8 mouse cellular contexts compared by ENCODE assay signal in the genomic region with DNA sequence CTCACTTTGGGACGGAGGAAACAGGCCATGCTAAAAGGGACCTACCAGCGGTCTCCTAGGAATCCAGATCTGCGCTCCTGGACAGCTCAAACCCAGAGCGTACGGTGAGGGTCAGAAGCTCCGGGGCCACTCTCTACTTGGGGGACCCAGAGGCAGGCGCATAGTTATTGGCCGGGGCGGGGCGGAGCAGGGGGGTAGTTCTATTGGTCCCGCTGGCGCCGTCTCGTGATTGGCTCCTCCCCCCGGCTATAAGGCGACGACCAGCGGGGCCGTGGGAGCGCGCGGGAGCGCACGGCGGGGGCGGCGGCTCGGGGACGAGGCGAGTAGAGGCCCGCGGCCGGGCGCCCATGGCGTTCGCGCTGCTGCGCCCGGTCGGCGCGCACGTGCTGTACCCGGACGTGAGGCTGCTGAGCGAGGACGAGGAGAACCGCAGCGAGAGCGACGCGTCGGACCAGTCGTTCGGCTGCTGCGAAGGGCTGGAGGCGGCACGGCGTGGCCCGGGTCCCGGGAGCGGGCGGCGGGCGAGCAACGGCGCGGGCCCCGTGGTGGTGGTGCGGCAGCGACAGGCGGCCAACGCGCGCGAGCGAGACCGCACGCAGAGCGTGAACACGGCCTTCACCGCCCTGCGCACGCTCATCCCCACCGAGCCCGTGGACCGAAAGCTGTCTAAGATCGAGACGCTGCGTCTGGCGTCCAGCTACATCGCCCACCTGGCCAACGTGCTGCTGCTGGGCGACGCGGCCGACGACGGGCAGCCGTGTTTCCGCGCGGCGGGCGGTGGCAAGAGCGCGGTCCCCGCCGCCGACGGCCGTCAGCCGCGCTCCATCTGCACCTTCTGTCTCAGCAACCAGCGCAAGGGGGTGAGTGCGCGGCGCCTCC. TPM values are rescaled to one million over a fixed set of nuclear protein-coding genes. Genes with fewer than 3 reads are reported as not detected.
A peak's percentile ranks its signal among the peaks of the same experiment; 100 is the strongest.
DNase-seq lines count a peak whose midpoint lies in the region; ATAC-seq and TF ChIP-seq lines count a peak whose summit lies in the region.

A gene (plus strand): TSS at position 283 of the 879 bp plus-strand sequence.

- ATAC-seq in forebrain, embryonic 11.5 days (replicated peaks; ENCODE audit: low FRiP score): peak; percentile 82
- peak; percentile 78 for ATAC-seq in heart, postnatal 0 days (ENCODE audit: insufficient read depth, low read depth)
- peak; percentile 69 for ATAC-seq in megakaryocyte progenitor cell, adult 5-6 weeks (replicated peaks; ENCODE audit: poor library complexity)

- H3K4me1 ChIP-seq in forebrain, embryonic 11.5 days (replicated peaks; ENCODE audit: control insufficient read depth, insufficient read depth, low read length): peaks cover 15% of the 10 kb centered on the region
- peaks cover 13% of the 10 kb centered on the region for H3K4me1 ChIP-seq in heart, postnatal 0 days (ENCODE audit: control insufficient read depth, insufficient read depth)
- H3K4me1 ChIP-seq in testis, adult 2 months (ENCODE audit: control insufficient read depth, insufficient read depth, low read length): peaks cover 21% of the 10 kb centered on the region

- TF ChIP-seq EP300 in heart, postnatal 0 days (IDR thresholded peaks at IDR 0.05; ENCODE audit: low read depth): no peak

- WGBS in forebrain, embryonic 11.5 days: under 1% methylated on average over 103 of the region's 118 CpGs
- WGBS in heart, postnatal 0 days: 1% methylated on average over 113 of the region's 118 CpGs

- peak within 1 kb of the TSS; percentile 88 for H3K4me2 ChIP-seq in forebrain, embryonic 11.5 days (ENCODE audit: low read depth, low read length, severe bottlenecking)
- H3K4me2 ChIP-seq in heart, postnatal 0 days (ENCODE audit: low read depth, low read length): peak within 1 kb of the TSS; percentile 69

- no peak for TF ChIP-seq CTCF in heart, postnatal 0 days (IDR thresholded peaks at IDR 0.05; ENCODE audit: low read depth)
- no peak for TF ChIP-seq CTCF in testis, adult 2 months (IDR thresholded peaks at IDR 0.05; ENCODE audit: control insufficient read depth, insufficient read depth, insufficient replicate concordance, low read depth, low read length)

- peaks cover 36% of the 10 kb centered on the region for H3K27me3 ChIP-seq in forebrain, embryonic 11.5 days (ENCODE audit: control insufficient read depth, insufficient read depth, low read length)
- H3K27me3 ChIP-seq in heart, postnatal 0 days (ENCODE audit: control insufficient read depth, insufficient read depth, low read length): peaks cover 64% of the 10 kb centered on the region
- H3K27me3 ChIP-seq in testis, adult 2 months (ENCODE audit: control insufficient read depth, insufficient read depth, low read length): no peaks in the 10 kb centered on the region

- H3K4me3 ChIP-seq in forebrain, embryonic 11.5 days (ENCODE audit: low read depth, low read length): peak within 1 kb of the TSS; percentile 41
- peak within 1 kb of the TSS; percentile 63 for H3K4me3 ChIP-seq in heart, postnatal 0 days (ENCODE audit: low read depth, low read length)
- peak within 1 kb of the TSS; percentile 82 for H3K4me3 ChIP-seq in testis, adult 2 months (ENCODE audit: control insufficient read depth, low read depth, low read length)

- TF ChIP-seq POLR2A in testis, adult 2 months (IDR thresholded peaks at IDR 0.05; ENCODE audit: control insufficient read depth, low read depth, low read length): no peak

- H3K36me3 ChIP-seq in forebrain, embryonic 11.5 days (ENCODE audit: control insufficient read depth, insufficient read depth, low read length): no peaks in the 10 kb centered on the region
- no peaks in the 10 kb centered on the region for H3K36me3 ChIP-seq in heart, postnatal 0 days (replicated peaks; ENCODE audit: control insufficient read depth, insufficient read depth, low read length)
- no peaks in the 10 kb centered on the region for H3K36me3 ChIP-seq in testis, adult 2 months (ENCODE audit: control insufficient read depth, insufficient read depth, low read length)

- H3K9ac ChIP-seq in forebrain, embryonic 11.5 days (ENCODE audit: low read length): peak within 1 kb of the TSS; percentile 48
- H3K9ac ChIP-seq in heart, postnatal 0 days (replicated peaks; ENCODE audit: low read depth, low read length): peak within 1 kb of the TSS; percentile 68

- DNase-seq in thymus, postnatal 36 days: peak; percentile 4 to 10
- no peak for DNase-seq in thymus, postnatal 10 days (ENCODE audit: low spot score in 2 of 2)
- peak; percentile 82 for DNase-seq in forebrain, embryonic 11.5 days (ENCODE audit: low spot score)
- DNase-seq in heart, postnatal 0 days (ENCODE audit: low spot score): peak; percentile 26
- peak; percentile 85 for DNase-seq in kidney, postnatal 14 days
- no peak for DNase-seq in left cerebral cortex, adult 9 months (ENCODE audit: low spot score in 2 of 2)

- no peaks in the 10 kb centered on the region for H3K9me3 ChIP-seq in forebrain, embryonic 11.5 days (ENCODE audit: control insufficient read depth, low read length)
- no peaks in the 10 kb centered on the region for H3K9me3 ChIP-seq in heart, postnatal 0 days (replicated peaks; ENCODE audit: control insufficient read depth, low read length)

- no peak within 1 kb of the TSS for H3K27ac ChIP-seq in forebrain, embryonic 11.5 days (ENCODE audit: low read depth, low read length)
- H3K27ac ChIP-seq in heart, postnatal 0 days (ENCODE audit: low read depth): peak within 1 kb of the TSS; percentile 21
- no peak within 1 kb of the TSS for H3K27ac ChIP-seq in testis, adult 2 months (ENCODE audit: control insufficient read depth, insufficient read depth, low read depth, low read length)

RNA-seq across cellular contexts. Expression of the gene that starts here (rescaled TPM):
- polyA plus RNA-seq in forebrain, embryonic 11.5 days (2014; fragmentation: Nextera tagmentation; extraction: Ambion mirVana): 3.4 and 3.5 TPM in 2 replicates
- total RNA-seq in heart, postnatal 0 days (2014; rRNA removed; ENCODE audit: low replicate concordance): 32.5 and 36.8 TPM in 2 replicates
- polyA plus RNA-seq in heart, postnatal 0 days (2015; fragmentation: Nextera tagmentation; extraction: Ambion mirVana): 23.0 and 23.2 TPM in 2 replicates
- not detected in 2 replicates for total RNA-seq in megakaryocyte progenitor cell, adult 5-6 weeks (2015)
- total RNA-seq in megakaryocyte progenitor cell, adult 5-6 weeks (2017): 0.12 TPM in 1 of 2 replicates, not detected in the other
- polyA plus RNA-seq in testis, adult 2 months (2012; rRNA removed): 0.53 and 0.96 TPM in 2 replicates

Comparison
In these comparisons a context has a peak if more than half of its experiments do, and no peak if none do; other contexts are left out.
1. RNA of the gene that starts here (total RNA-seq): 32.5 to 36.8 TPM in heart, postnatal 0 days; 0.12 TPM in megakaryocyte progenitor cell, adult 5-6 weeks; every median in the first group is over 10 times any median in the second.
2. DNase-seq: peak in thymus, postnatal 36 days (2 of 2), forebrain, embryonic 11.5 days (single experiment), heart, postnatal 0 days (single experiment) and kidney, postnatal 14 days (single experiment); none in thymus, postnatal 10 days (0 of 2) and left cerebral cortex, adult 9 months (0 of 2).
3. Peak in ATAC-seq in megakaryocyte progenitor cell, adult 5-6 weeks; RNA of the gene not detected or under 1 TPM.
4. Peak in every context shown above with its lines, with median percentiles within 50 percentile points of each other: ATAC-seq and H3K4me3 ChIP-seq.